In the genomic region with DNA sequence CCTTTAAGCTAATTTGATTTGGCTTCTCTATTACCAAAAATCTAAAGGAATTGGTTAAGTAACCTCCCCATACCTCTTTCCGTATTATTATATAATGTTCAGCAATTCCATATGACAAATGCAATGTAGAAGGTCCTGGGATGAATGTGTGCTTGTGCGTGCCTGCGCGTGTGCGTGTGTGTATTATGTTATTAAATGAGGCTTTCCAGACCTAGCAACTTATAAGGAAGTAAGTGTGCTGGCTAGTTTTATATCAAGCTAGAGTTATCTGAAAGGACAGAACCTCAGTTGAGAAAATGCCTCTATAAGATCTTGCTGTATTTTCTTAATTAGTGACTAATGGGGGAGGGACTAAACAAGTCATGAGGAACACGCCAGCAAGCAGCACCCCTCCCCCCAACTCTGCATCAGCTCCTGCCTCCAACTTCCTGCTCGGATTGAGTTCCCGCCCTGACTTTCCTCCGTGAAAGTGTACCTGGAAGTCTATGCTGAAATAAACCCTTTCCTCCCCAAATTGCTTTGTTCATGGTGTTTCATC, we compare ENCODE assay signal across 9 mouse cellular contexts. TPM values are rescaled to one million over a fixed set of nuclear protein-coding genes. Genes with fewer than 3 reads are reported as not detected.
DNase-seq lines count a peak whose midpoint lies in the region; ATAC-seq lines count a peak whose summit lies in the region.
"Had no signal": no experiment of that assay in that cellular context is flagged by ENCODE, and none has a peak within 500 bp of the region (broad histone marks: within the 10 kb centered on the region; RNA-seq: fewer than 3 reads in every experiment).

No protein-coding gene starts in this region.

- no peaks in the 10 kb centered on the region for H3K27me3 ChIP-seq in midbrain, embryonic 11.5 days (ENCODE audit: control insufficient read depth, insufficient read depth, low read length)
- H3K27me3 ChIP-seq in midbrain, embryonic 10.5 days (ENCODE audit: low read depth, poor library complexity, severe bottlenecking) = no peaks in the 10 kb centered on the region
- H3K27me3 ChIP-seq in forebrain, embryonic 16.5 days (replicated peaks; ENCODE audit: control insufficient read depth, insufficient read depth, low read length) = no peaks in the 10 kb centered on the region
- no peaks in the 10 kb centered on the region for H3K27me3 ChIP-seq in limb, embryonic 11.5 days (ENCODE audit: control insufficient read depth, insufficient read depth, low read length)

- H3K36me3 ChIP-seq in midbrain, embryonic 11.5 days (ENCODE audit: control insufficient read depth, insufficient read depth, low read length) = no peaks in the 10 kb centered on the region
- H3K36me3 ChIP-seq in midbrain, embryonic 10.5 days = no peaks in the 10 kb centered on the region
- H3K36me3 ChIP-seq in forebrain, embryonic 16.5 days (ENCODE audit: control insufficient read depth, insufficient read depth) = no peaks in the 10 kb centered on the region
- H3K36me3 ChIP-seq in limb, embryonic 11.5 days (ENCODE audit: control insufficient read depth, insufficient read depth, low read length) = no peaks in the 10 kb centered on the region

- ATAC-seq in midbrain, embryonic 11.5 days (ENCODE audit: low FRiP score) = no peak
- ATAC-seq in forebrain, embryonic 16.5 days = peak; percentile 12; the same call in 1 of the 2 replicates
- ATAC-seq in limb, embryonic 11.5 days (ENCODE audit: insufficient number of reproducible peaks, low FRiP score, low TSS enrichment, low read depth) = peak; percentile 59; the same call in 1 of the 2 replicates
- peak; percentile 54 for ATAC-seq in megakaryocyte-erythroid progenitor cell, adult 5-6 weeks (replicated peaks; ENCODE audit: low FRiP score, low TSS enrichment, poor library complexity, severe bottlenecking)

- H3K4me1 ChIP-seq in midbrain, embryonic 11.5 days (ENCODE audit: control insufficient read depth, insufficient read depth, low read length) = peaks cover 3% of the 10 kb centered on the region
- H3K4me1 ChIP-seq in midbrain, embryonic 10.5 days = peaks cover 28% of the 10 kb centered on the region
- peaks cover 7% of the 10 kb centered on the region for H3K4me1 ChIP-seq in forebrain, embryonic 16.5 days (replicated peaks; ENCODE audit: control insufficient read depth, insufficient read depth, low read length)
- no peaks in the 10 kb centered on the region for H3K4me1 ChIP-seq in limb, embryonic 11.5 days (ENCODE audit: control insufficient read depth, insufficient read depth, low read length)

- no peak overlapping the region for H3K4me3 ChIP-seq in midbrain, embryonic 11.5 days (ENCODE audit: low read depth, low read length)
- H3K4me3 ChIP-seq in midbrain, embryonic 10.5 days = no peak overlapping the region
- H3K4me3 ChIP-seq in forebrain, embryonic 16.5 days (replicated peaks; ENCODE audit: low read length) = no peak overlapping the region
- no peak overlapping the region for H3K4me3 ChIP-seq in limb, embryonic 11.5 days (ENCODE audit: low read depth, low read length)

- peak; percentile 75 for DNase-seq in midbrain, embryonic 11.5 days (ENCODE audit: low spot score, missing footprints)
- DNase-seq in midbrain, embryonic 10.5 days (ENCODE audit: low spot score) = no peak
- peak; percentile 60 for DNase-seq in limb, embryonic 11.5 days (ENCODE audit: low spot score)
- DNase-seq in right cerebral cortex, postnatal 25 days = no peak
- DNase-seq in cerebellum, adult 11 months = no peak
- DNase-seq in left cerebral cortex, adult 8-10 months (ENCODE audit: low spot score in 2 of 2) = no peak

- H3K9me3 ChIP-seq in midbrain, embryonic 11.5 days (ENCODE audit: control insufficient read depth, low read length) = no peaks in the 10 kb centered on the region
- no peaks in the 10 kb centered on the region for H3K9me3 ChIP-seq in midbrain, embryonic 10.5 days (replicated peaks)
- H3K9me3 ChIP-seq in forebrain, embryonic 16.5 days (ENCODE audit: control insufficient read depth, low read length) = no peaks in the 10 kb centered on the region
- H3K9me3 ChIP-seq in limb, embryonic 11.5 days (ENCODE audit: control insufficient read depth, low read length) = no peaks in the 10 kb centered on the region

- 61% methylated on average over 9 of the region's 9 CpGs for WGBS in midbrain, embryonic 11.5 days
- WGBS in midbrain, embryonic 10.5 days = 59% methylated on average over 9 of the region's 9 CpGs
- WGBS in forebrain, embryonic 16.5 days = 57% methylated on average over 9 of the region's 9 CpGs
- WGBS in limb, embryonic 11.5 days = 49% methylated on average over 9 of the region's 9 CpGs

- H3K9ac ChIP-seq in midbrain, embryonic 11.5 days (ENCODE audit: low read length) = no peak overlapping the region
- H3K9ac ChIP-seq in forebrain, embryonic 16.5 days (replicated peaks; ENCODE audit: low read depth, low read length) = no peak overlapping the region
- no peak overlapping the region for H3K9ac ChIP-seq in limb, embryonic 11.5 days (ENCODE audit: low read length)

- no peak overlapping the region for H3K4me2 ChIP-seq in midbrain, embryonic 11.5 days
- H3K4me2 ChIP-seq in forebrain, embryonic 16.5 days (ENCODE audit: low read length) = no peak overlapping the region
- no peak overlapping the region for H3K4me2 ChIP-seq in limb, embryonic 11.5 days (ENCODE audit: low read depth, severe bottlenecking)

- no peak overlapping the region for H3K27ac ChIP-seq in midbrain, embryonic 11.5 days (ENCODE audit: low read depth, low read length)
- H3K27ac ChIP-seq in midbrain, embryonic 10.5 days (replicated peaks) = no peak overlapping the region
- no peak overlapping the region for H3K27ac ChIP-seq in forebrain, embryonic 16.5 days (ENCODE audit: low read length)
- H3K27ac ChIP-seq in limb, embryonic 11.5 days (replicated peaks; ENCODE audit: low read depth, low read length) = no peak overlapping the region

RNA-seq across cellular contexts. Expression of a gene that starts 17.6 kb away (rescaled TPM):
- polyA plus RNA-seq in midbrain, embryonic 11.5 days (2014; fragmentation: Nextera tagmentation; extraction: Ambion mirVana) = 42.3 and 50.4 TPM in 2 replicates
- polyA plus RNA-seq in midbrain, embryonic 10.5 days (2016; fragmentation: Nextera tagmentation; extraction: Ambion mirVana) = 25.3 and 30.4 TPM in 2 replicates
- 60.2 and 61.5 TPM in 2 replicates for polyA plus RNA-seq in forebrain, embryonic 16.5 days (2015; fragmentation: Nextera tagmentation; extraction: Ambion mirVana)
- polyA plus RNA-seq in limb, embryonic 11.5 days (2014; fragmentation: Nextera tagmentation; extraction: Ambion mirVana) = 46.2 and 48.8 TPM in 2 replicates
- 15.9 and 16.7 TPM in 2 replicates for total RNA-seq in megakaryocyte-erythroid progenitor cell, adult 5-6 weeks (2014; fragmentation: Nextera tagmentation)
- 11.2 and 18.6 TPM in 2 replicates for total RNA-seq in megakaryocyte-erythroid progenitor cell, adult 5-6 weeks (2017)
- 10 to 100 TPM; 78.9 to 89.4 (median 83.4) TPM for total RNA-seq in left cerebral cortex, adult 8-10 months (2022)

RNA-seq across cellular contexts. Expression of a gene that starts 17.8 kb away (rescaled TPM):
- polyA plus RNA-seq in midbrain, embryonic 11.5 days (2014; fragmentation: Nextera tagmentation; extraction: Ambion mirVana) = 53.3 and 55.4 TPM in 2 replicates
- 51.9 and 54.3 TPM in 2 replicates for polyA plus RNA-seq in midbrain, embryonic 10.5 days (2016; fragmentation: Nextera tagmentation; extraction: Ambion mirVana)
- polyA plus RNA-seq in forebrain, embryonic 16.5 days (2015; fragmentation: Nextera tagmentation; extraction: Ambion mirVana) = 30.0 and 32.2 TPM in 2 replicates
- 52.1 and 53.3 TPM in 2 replicates for polyA plus RNA-seq in limb, embryonic 11.5 days (2014; fragmentation: Nextera tagmentation; extraction: Ambion mirVana)
- 47.2 and 69.4 TPM in 2 replicates for total RNA-seq in megakaryocyte-erythroid progenitor cell, adult 5-6 weeks (2014; fragmentation: Nextera tagmentation)
- total RNA-seq in megakaryocyte-erythroid progenitor cell, adult 5-6 weeks (2017) = 41.0 and 68.5 TPM in 2 replicates
- total RNA-seq in left cerebral cortex, adult 8-10 months (2022) = 10 to 100 TPM; 13.1 to 20.9 (median 16.4) TPM

RNA-seq across cellular contexts. Expression of a gene that starts 22.2 kb away (rescaled TPM):
- 0.26 and 0.37 TPM in 2 replicates for polyA plus RNA-seq in midbrain, embryonic 11.5 days (2014; fragmentation: Nextera tagmentation; extraction: Ambion mirVana)
- polyA plus RNA-seq in midbrain, embryonic 10.5 days (2016; fragmentation: Nextera tagmentation; extraction: Ambion mirVana) = 0.05 and 0.39 TPM in 2 replicates
- 6.5 and 12.5 TPM in 2 replicates for polyA plus RNA-seq in forebrain, embryonic 16.5 days (2015; fragmentation: Nextera tagmentation; extraction: Ambion mirVana)
- polyA plus RNA-seq in limb, embryonic 11.5 days (2014; fragmentation: Nextera tagmentation; extraction: Ambion mirVana) = 0.08 TPM in 1 of 2 replicates, not detected in the other
- not detected in 2 replicates for total RNA-seq in megakaryocyte-erythroid progenitor cell, adult 5-6 weeks (2014; fragmentation: Nextera tagmentation)
- total RNA-seq in megakaryocyte-erythroid progenitor cell, adult 5-6 weeks (2017) = not detected in 2 replicates
- 100 to 1,000 TPM; 256 to 279 (median 263) TPM for total RNA-seq in left cerebral cortex, adult 8-10 months (2022)
- total RNA-seq: neutrophil, adult 5-6 weeks had no signal

Comparison
In these comparisons a context has a peak if more than half of its experiments do, and no peak if none do; other contexts are left out.
1. DNase-seq: peak in midbrain, embryonic 11.5 days (single experiment) and limb, embryonic 11.5 days (single experiment); none in midbrain, embryonic 10.5 days (single experiment), right cerebral cortex, postnatal 25 days (single experiment), cerebellum, adult 11 months (single experiment) and left cerebral cortex, adult 8-10 months (0 of 2).